Mouse (Mus musculus) regulatory T cell (primary cell): Measurements from ENCODE around the gene Plin4.

ENCODE experiments used
- in situ Hi-C: fragments of 300-600 bp; cut with MboI, MseI; formaldehyde crosslinking; loops from one replicate; pipeline ENCODE4 v1.15.1; 2025; ENCODE audit warnings: high pct_unique_total_duplicates

Plin4 gene

DNA sequence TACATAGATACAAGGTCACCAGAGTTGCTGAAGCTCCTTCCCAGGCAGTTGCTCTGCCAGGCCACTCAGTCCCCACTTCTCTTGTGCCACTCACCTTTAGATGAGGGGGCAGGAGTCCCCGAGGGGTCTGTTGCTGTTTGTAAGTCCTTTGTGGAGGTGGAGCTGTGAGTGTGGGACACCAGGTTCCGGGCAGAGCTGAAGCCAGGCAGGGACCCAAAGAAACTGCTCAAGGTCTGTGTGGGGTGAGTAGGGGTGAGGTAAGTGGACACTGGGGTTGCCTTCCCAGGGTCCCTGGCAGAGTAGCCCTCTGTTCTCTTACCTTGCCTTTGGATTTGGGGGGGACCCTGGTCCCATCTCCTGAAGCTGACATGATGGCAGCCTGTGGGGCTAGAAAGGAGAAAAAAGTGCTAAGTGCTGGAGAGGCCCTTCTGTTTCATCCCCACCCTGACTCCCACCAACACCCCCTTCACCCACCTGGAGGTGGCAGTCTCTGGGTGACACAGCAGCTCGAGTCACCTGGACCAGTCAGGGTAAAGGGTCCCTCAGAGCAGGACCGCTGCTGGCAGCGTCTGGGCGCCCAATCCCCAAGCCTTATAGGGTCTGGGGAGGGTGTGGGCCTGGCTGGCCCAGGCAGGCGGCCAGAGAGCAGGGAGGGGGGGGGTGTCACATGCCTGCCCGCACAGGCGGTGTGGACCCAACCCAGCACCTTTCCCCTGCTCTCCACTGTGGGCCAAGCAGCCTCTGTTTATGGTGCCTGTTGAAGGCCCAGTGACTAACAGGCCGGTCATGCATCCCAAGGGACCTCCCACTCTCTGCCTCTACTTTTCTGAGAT lies at the start of gene Plin4:
Plin4 (minus strand) TSS at position 585 of the 833 bp plus-strand sequence.
- in situ Hi-C loops: no loop called here

- in situ Hi-C loops: no loop called here
These were observed 44.0 kb upstream of the Plin4 start for GRCm38 (mm10) chr17:56153643-56154042.

DNA sequence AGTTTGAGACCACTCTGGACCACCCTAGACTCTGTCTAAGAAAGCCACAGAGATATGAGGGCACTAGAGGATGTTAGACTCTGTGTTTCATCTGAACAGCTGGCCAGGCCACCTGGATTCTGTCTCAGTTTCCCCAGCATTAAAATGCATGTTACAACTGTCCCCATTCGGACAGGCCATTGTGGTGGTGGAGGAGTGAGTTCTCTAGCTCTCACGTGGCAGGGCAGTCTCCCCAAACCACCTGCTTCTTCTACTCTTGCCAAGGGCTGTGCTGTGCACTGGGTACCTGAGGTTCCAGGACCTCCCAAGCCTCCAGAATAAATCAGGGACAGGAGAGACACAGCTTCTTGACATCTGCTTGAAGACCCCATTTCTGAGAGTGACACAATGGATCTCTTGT lies 40.3 kb upstream of the Plin4 start:
- in situ Hi-C loops: no loop called here

DNA sequence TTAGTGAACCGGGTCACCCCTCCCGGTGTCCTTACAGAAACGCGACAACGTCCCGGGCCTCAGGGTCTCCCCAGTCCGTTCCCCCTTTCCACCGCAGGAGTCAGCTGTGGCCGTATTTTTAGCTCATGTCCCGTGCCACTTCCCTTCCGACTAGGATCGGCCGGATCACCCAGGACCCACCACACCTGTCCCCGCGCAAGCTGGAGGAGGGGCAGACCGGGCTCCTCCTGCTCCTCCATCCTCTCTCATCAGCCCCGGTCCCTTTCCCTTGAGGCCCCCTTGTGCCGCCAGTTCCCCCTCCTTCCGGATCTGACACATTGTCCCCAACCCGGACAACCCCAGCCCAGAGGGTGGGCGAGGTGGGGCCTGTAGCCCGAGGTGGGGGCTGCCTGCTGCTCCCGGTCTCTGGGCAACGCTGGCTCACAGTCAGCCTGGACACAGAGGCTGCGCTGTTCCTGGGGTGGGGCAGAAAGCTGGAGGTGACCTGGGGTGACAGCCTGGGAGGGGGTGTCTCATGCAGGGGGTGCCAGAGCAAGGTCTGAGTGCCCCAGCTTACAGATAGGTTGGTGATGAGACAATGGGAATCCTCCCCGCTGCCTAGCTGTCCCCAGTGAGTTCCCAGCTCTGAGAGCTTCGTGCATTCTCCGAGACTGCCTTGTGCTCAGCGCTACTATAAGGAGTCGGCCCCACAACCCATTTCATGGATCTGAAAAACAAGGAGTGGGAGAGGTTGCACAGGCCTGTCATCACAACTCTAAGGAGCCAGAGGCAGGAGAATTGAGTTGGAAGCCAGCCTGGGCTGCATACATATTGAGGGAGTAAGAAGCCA lies 39.4 kb upstream of the Plin4 start:
- in situ Hi-C loops: no loop called here

- in situ Hi-C loops: no loop called here
These were observed 38.7 kb upstream of the Plin4 start for GRCm38 (mm10) chr17:56148280-56148679.

DNA sequence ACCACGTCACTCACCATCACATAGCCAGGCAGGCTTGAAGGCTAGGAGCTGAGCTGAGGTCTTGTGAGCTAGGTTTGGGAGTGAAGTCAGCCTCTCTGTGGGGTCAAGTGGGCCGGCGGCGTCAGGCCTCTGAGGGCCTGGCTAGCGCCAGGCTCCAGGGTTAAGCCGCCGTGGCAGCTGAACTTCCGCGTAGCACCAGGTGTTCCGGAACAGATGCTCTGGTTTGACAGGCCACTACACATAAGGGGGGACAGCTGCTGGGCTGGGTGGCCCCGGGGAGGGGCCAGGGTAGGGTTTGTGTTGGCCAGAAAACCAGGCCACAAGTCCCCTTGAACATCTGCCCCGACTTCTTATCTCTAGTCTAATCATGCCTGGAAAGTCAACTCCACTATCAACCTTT lies 37.8 kb upstream of the Plin4 start:
- in situ Hi-C loops: no loop called here

GRCm38 (mm10) chr17:56146131-56146530 lies 36.5 kb upstream of the Plin4 start:
- in situ Hi-C loops: no loop called here

DNA sequence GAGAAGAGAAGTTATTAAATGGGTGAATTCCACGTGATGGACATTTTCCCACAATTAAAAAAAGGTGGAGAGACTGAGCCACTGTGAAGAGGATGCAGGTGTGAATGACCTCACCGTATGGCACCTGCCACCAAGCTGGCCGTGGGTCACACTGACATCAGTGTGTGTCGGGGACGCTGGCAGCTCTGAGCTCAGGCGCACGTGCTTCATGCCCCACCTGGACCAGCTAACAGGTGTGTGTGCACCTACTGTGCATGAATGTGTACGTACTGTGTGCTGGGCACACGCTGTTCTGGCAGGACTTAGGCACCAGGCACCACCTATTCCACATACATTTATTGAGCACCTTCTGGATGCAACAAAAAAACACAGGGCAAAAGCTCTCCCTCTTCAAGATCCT lies 34.9 kb upstream of the Plin4 start:
- in situ Hi-C loops: no loop called here

- in situ Hi-C loops: no loop called here
These were observed 32.4 kb upstream of the Plin4 start for GRCm38 (mm10) chr17:56141702-56142605.

GRCm38 (mm10) chr17:56139858-56140595 lies 30.4 kb upstream of the Plin4 start, which contains the start of gene Sema6b:
Gene Sema6b, minus strand, starts transcription at chr17:56140343.
- in situ Hi-C loops: no loop called here

- in situ Hi-C loops: no loop called here
These were observed 29.8 kb upstream of the Plin4 start for GRCm38 (mm10) chr17:56139355-56139754.

- in situ Hi-C loops: no loop called here
These were observed 28.4 kb upstream of the Plin4 start for GRCm38 (mm10) chr17:56137839-56138613.

- in situ Hi-C loops: no loop called here
These were observed 27.0 kb upstream of the Plin4 start for GRCm38 (mm10) chr17:56136558-56136957.

- in situ Hi-C loops: loop anchor here (5.0 kb wide), 1 partner anchor 113 kb away; no protein-coding TSS in a partner anchor
These were observed 24.9 kb upstream of the Plin4 start for GRCm38 (mm10) chr17:56134463-56134971.

DNA sequence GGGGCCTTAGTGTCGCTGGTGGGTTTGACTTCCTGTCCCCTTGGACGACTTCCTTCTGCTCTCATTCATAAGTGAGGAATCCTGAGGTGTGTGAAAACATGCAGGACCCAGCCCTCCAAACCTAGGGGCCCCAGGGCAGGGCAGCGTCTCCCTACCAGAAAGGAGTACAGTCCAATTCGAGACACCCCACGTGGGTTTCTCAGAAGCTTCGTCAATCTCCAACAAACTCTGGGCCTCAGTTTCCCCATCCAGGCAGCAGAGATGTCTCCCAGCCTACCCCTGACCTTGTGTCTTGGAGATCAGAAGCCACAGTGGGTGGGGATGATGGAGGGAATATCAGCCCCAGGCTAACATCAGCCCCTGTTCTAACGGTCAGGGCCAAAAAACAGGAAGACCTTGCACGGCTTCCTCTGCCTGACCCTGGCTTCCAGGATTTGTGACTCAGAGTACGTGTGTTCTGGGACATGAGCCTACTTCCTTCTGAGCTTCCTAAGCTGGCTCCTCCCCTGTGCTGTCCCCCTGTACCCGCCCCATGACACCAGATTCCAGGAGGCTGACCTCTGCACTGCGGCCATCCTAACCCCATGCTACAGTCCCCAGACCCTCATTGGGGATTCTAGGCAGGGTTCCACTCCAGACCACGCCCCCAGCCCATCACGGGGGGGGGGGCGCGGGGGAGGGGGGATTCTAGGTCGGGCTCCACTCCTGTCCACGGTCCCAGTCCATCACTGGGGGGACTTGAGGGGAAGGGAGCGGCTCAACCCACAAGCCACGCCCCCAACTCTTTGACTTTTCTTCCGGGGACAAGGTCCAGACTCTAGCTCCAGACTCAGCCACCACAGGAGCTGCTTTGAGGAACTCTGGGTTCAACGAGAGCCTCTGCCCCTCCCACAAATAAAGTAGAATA lies 24.1 kb upstream of the Plin4 start:
- in situ Hi-C loops: loop anchor here (5.0 kb wide), 1 partner anchor 114 kb away; no protein-coding TSS in a partner anchor

- in situ Hi-C loops: loop anchor here (5.0 kb wide), 1 partner anchor 115 kb away; no protein-coding TSS in a partner anchor
These were observed 23.1 kb upstream of the Plin4 start for GRCm38 (mm10) chr17:56132661-56133060.

DNA sequence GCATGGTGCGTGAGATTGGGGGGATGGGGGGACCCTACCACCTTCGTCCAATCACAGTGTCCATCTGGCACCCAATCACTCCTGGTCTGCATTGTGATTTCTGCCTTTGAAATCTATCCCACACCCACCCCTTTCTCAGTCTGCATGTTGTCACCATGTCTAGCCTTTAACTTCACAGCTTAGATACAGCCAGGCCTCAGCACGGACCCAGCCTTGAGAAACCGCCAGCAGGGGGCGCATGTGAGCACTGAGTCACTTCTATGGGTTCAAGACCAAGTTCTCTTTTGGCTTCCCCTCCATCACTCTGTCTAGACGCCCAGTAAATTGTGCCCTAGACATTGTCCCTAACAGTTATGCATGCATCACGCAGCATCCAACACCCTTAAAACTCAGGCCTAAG lies 22.2 kb upstream of the Plin4 start:
- in situ Hi-C loops: loop anchor here (5.0 kb wide), 1 partner anchor 115 kb away; no protein-coding TSS in a partner anchor

GRCm38 (mm10) chr17:56131136-56131535 lies 21.5 kb upstream of the Plin4 start:
- in situ Hi-C loops: loop anchor here (5.0 kb wide), 1 partner anchor 116 kb away; no protein-coding TSS in a partner anchor
